Mouse (Mus musculus): ENCODE data around the gene Gna11. TPM values are rescaled to one million over a fixed set of nuclear protein-coding genes. Genes with fewer than 3 reads are reported as not detected.

Gene Gna11
- total RNA-seq, 4 experiments from 2014 or later = 99.3 to 110 (median 101) TPM

DNA sequence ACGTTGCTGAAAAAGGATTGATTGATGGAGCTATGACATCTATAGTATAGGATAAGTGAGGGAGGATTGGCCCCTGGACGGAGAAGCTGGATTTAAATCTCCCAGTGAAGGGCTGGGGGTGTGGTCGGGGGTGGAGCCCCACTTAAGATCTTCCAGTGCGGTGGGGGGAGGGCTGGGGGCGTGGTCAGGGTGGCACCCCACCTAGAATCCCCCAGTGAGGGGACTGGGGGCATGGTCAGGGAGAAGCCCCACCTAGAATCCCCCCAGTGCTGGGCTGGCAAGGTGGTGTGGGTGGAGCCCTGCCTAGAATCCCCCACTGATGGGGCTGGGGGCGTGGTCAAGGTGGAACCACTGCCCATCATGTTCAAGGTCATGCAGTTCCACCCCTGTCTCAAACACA lies 37.9 kb downstream of the Gna11 start:
- DNase-seq (ENCODE audit: low spot score in 2 of 2) = no peak

GRCm38 (mm10) chr10:81505016-81505664 lies 39.9 kb downstream of the Gna11 start:
- no peak for DNase-seq (ENCODE audit: low spot score in 2 of 2)

DNA sequence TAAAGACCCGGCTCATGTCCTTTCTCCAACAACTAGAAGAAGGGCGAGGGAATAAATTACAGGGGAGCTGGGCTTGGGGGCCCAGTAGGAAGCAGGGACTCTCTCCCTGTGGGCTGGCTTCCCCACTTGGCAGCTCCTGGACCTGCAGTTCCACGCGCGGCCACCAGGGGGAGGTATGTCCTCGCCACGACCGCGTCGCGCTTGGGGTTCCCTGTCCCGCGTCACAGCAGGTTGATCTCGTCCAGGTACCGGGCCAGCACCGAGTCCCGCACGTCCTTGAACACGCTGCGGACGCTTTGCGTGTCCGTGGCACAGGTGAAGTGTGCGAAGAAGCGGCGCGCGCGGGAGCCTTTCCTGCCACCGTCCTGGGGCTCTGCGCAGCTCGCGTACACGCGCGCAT lies 42.3 kb downstream of the Gna11 start:
- peak in 1 of 2 experiments; percentile 97 for DNase-seq (ENCODE audit: low spot score in 2 of 2)

DNA sequence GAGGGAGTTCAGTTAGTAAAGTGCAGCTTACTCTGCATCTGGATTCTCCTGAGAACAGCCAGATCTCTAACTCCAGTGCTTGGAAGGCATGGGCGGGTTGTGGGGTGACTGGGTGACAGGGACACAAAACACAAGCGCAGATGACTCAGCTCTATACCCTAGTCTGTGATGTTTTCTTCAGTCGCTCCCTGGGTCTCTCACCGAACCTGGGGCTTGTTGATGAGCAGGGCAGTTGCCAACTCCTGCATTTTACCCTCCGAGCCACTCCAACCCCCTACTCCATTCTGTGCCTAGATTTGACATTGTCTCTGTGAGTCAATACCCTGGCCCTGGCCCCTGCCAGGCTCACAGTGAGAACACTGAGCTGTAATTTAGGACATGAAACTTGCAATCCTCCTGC lies 43.1 kb downstream of the Gna11 start:
- no peak for DNase-seq (ENCODE audit: low spot score in 2 of 2)

DNA sequence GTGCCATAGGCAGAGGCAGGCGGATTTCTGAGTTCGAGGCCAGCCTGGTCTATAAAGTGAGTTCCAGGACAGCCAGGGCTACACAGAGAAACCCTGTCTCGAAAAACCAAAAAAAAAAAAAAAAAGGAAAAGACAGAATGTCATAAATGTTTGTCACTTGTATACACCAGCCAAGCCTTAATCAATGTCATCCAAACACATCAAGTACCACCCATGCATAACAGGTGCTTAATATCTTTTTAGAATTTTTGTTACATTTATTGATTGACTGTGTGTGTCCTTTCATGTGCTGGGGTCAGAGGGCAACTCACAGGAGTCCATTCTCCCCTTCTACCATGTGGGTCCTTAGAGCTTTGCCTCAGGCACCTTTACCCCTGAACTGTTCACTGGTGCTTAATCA lies 45.0 kb downstream of the Gna11 start, which contains the start of gene S1pr4:
S1pr4 (minus strand) TSS at position 101 of the 400 bp plus-strand sequence.
- DNase-seq (ENCODE audit: low spot score in 2 of 2) = no peak

DNA sequence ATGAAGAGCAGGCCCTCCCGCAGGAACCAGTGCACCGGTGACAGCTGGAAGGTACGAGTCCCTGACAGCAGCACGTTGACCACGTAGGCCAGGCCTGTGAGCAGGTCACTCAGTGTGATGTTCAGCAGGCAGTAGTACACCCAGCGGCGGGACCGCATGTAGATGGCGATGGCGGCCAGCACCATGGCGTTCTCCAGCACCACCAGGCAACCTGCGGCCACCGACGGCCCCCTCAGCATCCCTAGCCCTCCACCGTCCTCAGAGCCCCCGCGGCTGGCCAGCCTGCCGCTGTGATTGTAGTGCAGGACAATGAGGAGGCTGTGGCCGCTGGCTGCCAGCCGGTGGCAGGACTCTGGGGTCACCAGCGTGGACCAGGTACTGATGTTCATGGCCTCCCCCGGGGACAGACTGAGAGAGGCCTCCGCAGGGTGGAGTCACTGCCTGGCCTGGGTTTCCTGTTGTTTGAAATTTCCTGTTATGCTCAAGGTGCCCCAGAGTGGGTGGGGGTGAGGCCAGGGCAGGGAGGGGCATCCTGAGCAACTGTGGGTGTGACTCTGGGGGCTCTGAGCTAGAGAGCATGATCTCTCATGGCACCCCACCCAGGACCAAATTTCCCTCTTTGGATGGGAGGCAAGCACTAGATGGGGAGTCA lies 45.6 kb downstream of the Gna11 start:
- DNase-seq (ENCODE audit: low spot score in 2 of 2) = no peak

- no peak for DNase-seq (ENCODE audit: low spot score in 2 of 2)
These were observed 46.4 kb downstream of the Gna11 start for GRCm38 (mm10) chr10:81498316-81499249.

GRCm38 (mm10) chr10:81497401-81498270 lies 47.4 kb downstream of the Gna11 start:
- DNase-seq (ENCODE audit: low spot score in 2 of 2) = no peak

- DNase-seq (ENCODE audit: low spot score in 2 of 2) = no peak
These were observed 48.0 kb downstream of the Gna11 start for GRCm38 (mm10) chr10:81496969-81497368.

DNA sequence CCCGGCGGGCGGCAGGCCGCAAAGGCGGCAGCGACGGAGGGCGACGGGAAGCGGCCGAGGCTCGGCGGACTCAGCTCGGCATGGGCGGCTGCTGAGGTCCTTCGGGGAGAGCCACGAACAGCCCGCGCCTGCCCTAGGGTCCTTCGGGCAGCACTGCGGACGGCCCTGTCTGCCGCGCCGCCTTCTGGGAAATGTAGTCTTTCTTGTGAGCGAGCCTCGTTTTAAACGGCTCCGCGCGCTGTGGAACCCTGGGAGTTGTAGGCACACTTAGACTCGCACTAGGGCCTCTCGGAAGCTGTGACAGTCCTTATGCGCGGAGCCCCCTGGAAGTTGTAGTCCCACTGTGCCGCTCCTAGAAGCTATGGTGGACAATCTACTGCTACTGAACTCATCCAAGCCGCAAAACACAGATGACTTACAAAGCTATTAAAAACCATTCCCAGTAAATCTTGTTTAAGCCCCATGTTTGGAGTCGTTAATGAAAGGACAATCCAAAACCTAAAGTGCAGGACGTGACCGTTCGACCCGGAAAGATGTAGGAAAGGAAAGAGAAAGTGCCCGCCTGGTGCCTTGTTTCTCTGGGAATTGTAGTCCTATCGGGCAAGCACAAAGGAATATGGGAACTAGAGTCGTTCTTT lies 48.6 kb downstream of the Gna11 start, which contains the start of gene Ncln:
Ncln (minus strand) TSS at position 129 of the 638 bp plus-strand sequence.
- DNase-seq (ENCODE audit: low spot score in 2 of 2) = peak; percentile 91 to 98

DNA sequence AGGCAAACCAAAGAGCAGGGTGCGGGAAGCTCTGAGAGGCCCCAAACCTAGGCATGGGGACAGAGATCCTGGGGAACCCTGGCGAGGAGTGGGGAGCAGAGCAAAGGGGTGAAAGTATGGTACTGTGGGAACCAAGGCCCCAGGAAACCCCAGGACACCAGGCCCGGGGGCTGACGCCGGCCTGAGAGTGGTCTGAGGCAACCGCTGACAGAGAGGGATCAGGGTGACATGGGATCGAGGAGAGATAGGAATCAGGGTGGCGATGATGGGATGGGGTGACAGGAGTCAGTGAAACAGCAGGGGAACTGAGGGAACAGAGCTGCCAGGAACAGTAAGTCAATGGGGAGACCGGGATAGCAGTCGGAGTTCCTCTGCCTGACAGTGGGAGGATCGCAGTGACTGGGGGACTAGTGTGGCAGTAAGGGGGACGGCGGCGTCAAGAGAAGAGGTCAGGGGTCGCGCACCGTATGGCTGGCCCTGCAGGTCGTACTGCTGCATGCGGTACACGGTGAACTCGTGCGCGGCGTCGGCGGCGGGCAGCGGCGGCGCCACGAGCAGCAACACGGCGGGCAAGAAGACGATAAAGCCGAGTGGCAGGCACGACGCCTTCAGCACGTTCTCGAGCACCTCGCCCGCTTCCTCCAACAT lies 49.2 kb downstream of the Gna11 start:
- no peak for DNase-seq (ENCODE audit: low spot score in 2 of 2)

DNA sequence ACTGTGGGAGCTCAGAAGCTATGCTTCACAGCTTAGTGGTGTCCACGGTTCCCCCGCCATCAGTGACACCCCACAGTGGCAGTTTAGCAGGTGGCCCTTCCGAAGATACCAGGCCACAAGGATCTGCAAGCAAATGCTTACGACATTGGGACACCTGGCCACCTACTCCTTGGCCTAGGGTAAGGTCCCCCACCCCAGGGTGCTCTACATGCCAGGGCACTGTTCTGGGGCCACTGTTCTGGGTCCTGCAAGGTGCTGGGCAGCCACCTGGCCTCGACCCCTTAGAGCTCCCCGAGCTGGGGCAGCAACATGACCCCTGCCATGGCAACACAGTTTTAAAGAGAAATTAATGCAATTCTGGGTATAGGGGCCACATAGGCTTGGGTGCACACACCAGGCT lies 49.8 kb downstream of the Gna11 start:
- DNase-seq (ENCODE audit: low spot score in 2 of 2) = no peak

DNA sequence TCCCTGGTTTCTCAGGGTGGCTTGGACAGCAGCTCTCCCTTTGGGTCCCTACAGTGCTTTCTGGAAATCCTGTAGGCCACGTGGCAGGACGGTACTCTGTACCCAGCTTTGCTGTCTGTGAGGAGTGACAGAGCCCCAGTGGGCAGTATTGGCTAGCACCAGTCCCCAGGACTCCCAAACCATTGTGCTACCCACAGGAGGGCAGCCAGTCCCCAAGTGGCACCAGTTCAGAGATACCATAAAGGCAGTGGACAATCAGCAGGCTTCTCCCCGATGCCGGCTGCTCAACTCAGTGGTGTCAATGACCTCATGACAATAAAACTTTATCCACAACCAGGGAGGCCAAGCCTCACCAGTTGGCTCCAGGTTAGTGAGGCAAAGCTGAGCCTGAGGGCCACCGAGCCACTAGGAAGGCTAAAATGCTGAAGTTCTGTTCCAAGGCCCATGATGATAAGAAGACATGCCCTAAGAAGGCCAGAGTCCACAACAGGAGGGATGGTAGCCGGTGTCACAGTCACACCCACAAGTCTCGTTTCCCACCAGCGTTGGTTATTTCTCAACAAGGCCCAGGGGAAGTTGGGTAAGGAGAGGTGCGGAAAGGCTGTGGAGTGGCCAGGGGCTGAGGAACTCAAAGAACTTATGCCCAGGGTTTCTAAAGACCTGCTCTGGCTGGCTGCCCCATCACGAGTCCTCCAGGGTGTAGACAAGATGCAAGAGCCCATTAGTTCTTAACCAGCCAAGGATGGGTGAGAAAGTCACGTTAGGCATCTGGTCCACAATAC lies 50.5 kb downstream of the Gna11 start:
- no peak for DNase-seq (ENCODE audit: low spot score in 2 of 2)

DNA sequence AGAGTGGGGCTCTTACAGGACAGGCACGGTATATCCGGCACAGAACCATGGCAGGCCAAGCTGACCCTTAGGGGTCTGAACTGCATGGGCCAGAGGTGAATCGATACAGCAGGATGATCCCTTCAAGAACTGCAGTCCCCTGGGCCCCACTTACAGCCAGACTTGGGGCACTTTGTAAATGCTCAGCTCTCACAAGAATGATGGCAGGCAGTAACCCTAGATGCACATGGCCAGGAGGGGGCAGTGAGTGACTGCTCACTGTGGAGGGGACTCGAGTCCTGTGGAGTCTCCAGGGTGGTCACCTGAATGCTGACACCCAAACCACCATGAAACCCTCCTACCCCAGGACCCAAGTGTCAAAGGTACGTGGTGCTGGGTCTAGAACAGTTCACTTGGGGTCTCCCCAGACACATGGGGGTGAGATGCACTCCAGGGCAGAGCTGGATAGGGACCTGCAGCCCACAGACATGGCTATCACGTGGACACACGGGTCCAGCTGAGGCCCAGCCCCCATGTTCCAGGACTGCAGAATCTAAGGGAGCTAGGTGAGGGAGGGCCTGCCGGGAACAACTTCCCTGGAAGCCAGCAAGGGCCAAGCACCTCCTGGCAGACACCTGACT lies 51.3 kb downstream of the Gna11 start:
- no peak for DNase-seq (ENCODE audit: low spot score in 2 of 2)

DNA sequence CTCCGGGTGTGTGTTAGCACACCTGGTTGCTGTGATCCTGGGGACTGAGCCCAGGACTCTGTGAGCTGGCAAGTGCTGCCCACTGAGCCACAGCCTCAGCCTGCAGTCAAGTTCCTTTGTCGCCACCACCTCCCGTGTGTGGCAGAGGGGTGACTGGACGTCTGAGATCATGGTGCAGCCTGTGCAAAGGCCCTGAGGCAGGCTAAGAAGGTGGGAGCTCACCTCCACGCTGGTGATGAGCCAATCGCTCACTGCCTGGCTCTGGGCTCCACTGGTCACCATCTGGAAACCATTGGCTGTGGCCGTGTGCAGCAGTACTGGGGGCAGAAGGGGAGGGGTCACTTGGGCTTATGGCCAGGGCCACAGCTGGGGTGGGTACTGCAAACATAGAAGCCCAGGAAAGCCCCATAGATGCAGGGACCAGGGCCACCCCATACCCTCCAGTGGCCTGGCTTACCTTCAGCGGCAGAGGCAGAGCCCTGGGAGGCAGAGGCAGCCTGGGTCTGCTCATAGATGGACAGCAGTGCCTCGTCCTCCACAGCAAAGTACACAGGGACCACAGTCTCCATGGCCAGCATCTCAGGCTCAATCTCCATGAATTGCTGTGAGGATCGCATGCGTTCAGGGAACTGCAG lies 52.3 kb downstream of the Gna11 start:
- DNase-seq (ENCODE audit: low spot score in 2 of 2) = no peak

DNA sequence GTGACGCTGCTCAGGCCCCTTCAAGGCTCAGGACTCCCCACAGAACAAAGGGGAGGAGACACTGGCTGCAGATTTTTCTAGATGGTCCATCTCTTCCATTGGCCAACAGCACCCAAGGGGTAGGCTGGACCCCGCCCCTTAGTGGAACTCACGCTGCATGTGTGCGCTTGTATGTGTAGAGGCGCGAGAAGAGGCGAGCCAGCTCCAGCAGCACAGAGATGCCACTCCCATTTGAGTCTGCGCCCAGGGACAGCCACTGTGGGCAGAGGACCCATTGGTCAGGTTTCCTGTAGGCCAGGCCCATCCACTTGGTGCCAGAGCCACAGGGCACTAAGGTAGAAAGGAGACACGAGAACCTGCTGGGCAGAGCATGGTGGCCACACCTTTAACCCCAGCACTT lies 54.0 kb downstream of the Gna11 start:
- DNase-seq (ENCODE audit: low spot score in 2 of 2) = no peak

GRCm38 (mm10) chr10:81489941-81490340 lies 55.0 kb downstream of the Gna11 start:
- DNase-seq (ENCODE audit: low spot score in 2 of 2) = no peak

GRCm38 (mm10) chr10:81488081-81488480 lies 56.9 kb downstream of the Gna11 start:
- no peak for DNase-seq (ENCODE audit: low spot score in 2 of 2)

Data from left cerebral cortex, adult 8-10 months (tissue).